Mouse (Mus musculus): Measurements from ENCODE around the gene Sh3rf3.

- no peak for TF ChIP-seq POLR2A (IDR thresholded peaks at IDR 0.05; ENCODE audit: control insufficient read depth, extremely low read depth, insufficient read depth, low read length, poor library complexity)
- TF ChIP-seq CTCF (IDR thresholded peaks at IDR 0.05; ENCODE audit: borderline replicate concordance, control insufficient read depth, extremely low read depth, insufficient read depth, low read length, poor library complexity) = no peak
Measured at GRCm38 (mm10) chr10:58855814-58856213, 42.7 kb downstream of the Sh3rf3 start.
